Mouse (Mus musculus) stomach, embryonic 15.5 days (tissue): ENCODE results near the gene Sptssb. TPM values are rescaled to one million over a fixed set of nuclear protein-coding genes. Genes with fewer than 3 reads are reported as not detected.

Source experiments
- ATAC-seq: fragments of 200-750 bp; cut with Nextera tagmentation; 2 replicates; pipeline ENCODE4 v1.8.0; 2017; ENCODE audit warnings: low read depth, moderate number of reproducible peaks, moderate TSS enrichment; ENCODE audit not compliant: insufficient read depth, low FRiP score
- H3K27ac ChIP-seq: fragments of 300-500 bp; sonication (generic); 2 replicates; pipeline ENCODE4 v1.5.1; 2015; ENCODE audit warnings: mild to moderate bottlenecking, inconsistent platforms
- H3K27me3 ChIP-seq: fragments of 300-500 bp; sonication (generic); replicated peaks from 2 replicates; pipeline ENCODE4 v1.6.1; 2015; ENCODE audit warnings: inconsistent platforms
- H3K36me3 ChIP-seq: fragments of 300-500 bp; sonication (generic); 2 replicates; pipeline ENCODE4 v1.6.1; 2015; ENCODE audit warnings: inconsistent platforms
- H3K4me1 ChIP-seq: fragments of 300-500 bp; sonication (generic); 2 replicates; pipeline ENCODE4 v1.6.1; 2015; ENCODE audit warnings: inconsistent platforms
- H3K4me2 ChIP-seq: fragments of 300-500 bp; sonication (generic); 2 replicates; pipeline ENCODE4 v1.6.1; 2015; ENCODE audit warnings: mild to moderate bottlenecking, inconsistent platforms
- H3K4me3 ChIP-seq: fragments of 300-500 bp; sonication (generic); replicated peaks from 2 replicates; pipeline ENCODE4 v1.5.1; 2015; ENCODE audit warnings: inconsistent platforms
- H3K9ac ChIP-seq: fragments of 300-500 bp; sonication (generic); 2 replicates; pipeline ENCODE4 v1.6.1; 2015; ENCODE audit warnings: inconsistent platforms
- H3K9me3 ChIP-seq: fragments of 300-500 bp; sonication (generic); 2 replicates; pipeline ENCODE4 v1.6.1; 2016; ENCODE audit warnings: inconsistent platforms
- WGBS: fragments of 180-500 bp; shearing (Covaris S2); methylation state at CpG from one replicate; pipeline ENCODE4 v1.1.7; 2015; 5-methylcytosine and 5-hydroxymethylcytosine counted together
- polyA plus RNA-seq: library from polyadenylated mRNA; unstranded; fragments of >200 nt; fragmentation: Nextera tagmentation; extraction: Ambion mirVana; gene quantifications from 2 replicates; pipeline ENCODE4 v1.2.1, GENCODE M21; 2015

Sptssb gene
- polyA plus RNA-seq, 1 experiment from 2014 or later: 37.0 TPM

GRCm38 (mm10) chr3:69792823-69793417 lies 66.8 kb downstream of the Sptssb start:
- WGBS: 56% methylated on average over 3 of the region's 3 CpGs
- Histone ChIP-seq H3K27ac (no peak overlapping the region), H3K9me3 (no peaks in the 10 kb centered on the region), H3K36me3 (no peaks in the 10 kb centered on the region), H3K27me3 (no peaks in the 10 kb centered on the region), H3K4me1 (no peaks in the 10 kb centered on the region), H3K4me3 (no peak overlapping the region), H3K9ac (no peak overlapping the region), H3K4me2 (no peak overlapping the region)
- peak; percentile 65 for ATAC-seq

GRCm38 (mm10) chr3:69779246-69779796 lies 80.4 kb downstream of the Sptssb start:
- Histone ChIP-seq H3K36me3 (no peaks in the 10 kb centered on the region), H3K4me2 (no peak overlapping the region), H3K9me3 (no peaks in the 10 kb centered on the region), H3K27me3 (no peaks in the 10 kb centered on the region), H3K4me1 (no peaks in the 10 kb centered on the region), H3K4me3 (no peak overlapping the region), H3K27ac (no peak overlapping the region), H3K9ac (no peak overlapping the region)
- WGBS: 67% methylated on average over 4 of the region's 4 CpGs
- ATAC-seq: no peak

DNA sequence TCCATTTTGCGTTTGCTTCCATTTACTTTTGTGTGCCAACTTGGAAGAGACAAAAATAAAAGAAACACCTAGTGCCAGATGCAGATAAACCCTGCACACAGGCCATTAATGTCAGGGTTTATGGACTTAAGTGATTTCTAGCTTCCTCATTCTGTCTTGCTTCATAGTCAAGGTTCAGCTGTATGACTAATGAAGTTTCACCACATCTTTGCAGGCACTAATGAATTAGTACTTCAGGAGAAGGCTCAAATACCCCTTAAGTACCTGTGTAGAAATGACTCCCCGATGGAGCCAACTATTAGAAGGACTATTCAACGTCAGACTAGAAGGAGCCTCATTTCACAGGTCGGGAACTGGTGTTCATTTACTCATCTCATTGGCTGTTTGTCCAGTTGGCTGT lies 86.4 kb downstream of the Sptssb start:
- Histone ChIP-seq H3K27ac (no peak overlapping the region), H3K9me3 (no peaks in the 10 kb centered on the region), H3K36me3 (no peaks in the 10 kb centered on the region), H3K27me3 (no peaks in the 10 kb centered on the region), H3K4me2 (no peak overlapping the region), H3K9ac (no peak overlapping the region), H3K4me3 (no peak overlapping the region), H3K4me1 (no peaks in the 10 kb centered on the region)
- ATAC-seq: no peak
- WGBS: 85% methylated on average over 4 of the region's 4 CpGs

Other genes starting within 250 kb of the Sptssb start
- 131 and 134 TPM in 2 replicates for gene Nmd3, start 138.0 kb downstream of the Sptssb start, polyA plus RNA-seq
- gene Otol1, start 147.7 kb upstream of the Sptssb start, polyA plus RNA-seq: not detected in 2 replicates